In genomic region chr4:76370041-76370880, GRCm38 (mm10) we compare ENCODE assay signal across 9 mouse cellular contexts.
DNase-seq lines count a peak whose midpoint lies in the region; ATAC-seq lines count a peak whose summit lies in the region.
"Had no signal": no experiment of that assay in that cellular context is flagged by ENCODE, and none has a peak within 500 bp of the region (broad histone marks: within the 10 kb centered on the region; RNA-seq: fewer than 3 reads in every experiment).

No protein-coding gene starts in this region.

- H3K4me1 ChIP-seq in forebrain, embryonic 12.5 days: peaks cover 28% of the 10 kb centered on the region
- H3K4me1 ChIP-seq in hindbrain, embryonic 12.5 days: peaks cover 24% of the 10 kb centered on the region

- no peak overlapping the region for H3K4me2 ChIP-seq in forebrain, embryonic 12.5 days
- no peak overlapping the region for H3K4me2 ChIP-seq in hindbrain, embryonic 12.5 days (replicated peaks)

- no peaks in the 10 kb centered on the region for H3K9me3 ChIP-seq in forebrain, embryonic 12.5 days
- H3K9me3 ChIP-seq in hindbrain, embryonic 12.5 days (replicated peaks): no peaks in the 10 kb centered on the region

- no peak overlapping the region for H3K27ac ChIP-seq in forebrain, embryonic 12.5 days
- H3K27ac ChIP-seq in hindbrain, embryonic 12.5 days: no peak overlapping the region

- peak; percentile 49 to 61 for DNase-seq in right cerebral cortex, adult 2 months (ENCODE audit: low spot score in 2 of 2)
- no peak for DNase-seq in right cerebral cortex, postnatal 4 days
- DNase-seq in layer of hippocampus, adult 9-10 months (ENCODE audit: low spot score): peak; percentile 33
- DNase-seq in mesoderm, embryonic 11.5 days (ENCODE audit: low read depth, low spot score): peak; percentile 56
- DNase-seq in spleen, postnatal 4 days (ENCODE audit: low spot score in 2 of 2): no peak
- DNase-seq in thymus, postnatal 25 days: no peak

- ATAC-seq in forebrain, embryonic 12.5 days (ENCODE audit: low FRiP score): peak; percentile 69
- ATAC-seq in hindbrain, embryonic 12.5 days (ENCODE audit: low FRiP score): peak; percentile 48; the same call in 1 of the 2 replicates
- ATAC-seq: Patski had no signal

- H3K36me3 ChIP-seq in forebrain, embryonic 12.5 days (replicated peaks): no peaks in the 10 kb centered on the region
- no peaks in the 10 kb centered on the region for H3K36me3 ChIP-seq in hindbrain, embryonic 12.5 days

- WGBS in forebrain, embryonic 12.5 days: 35% methylated on average over 4 of the region's 4 CpGs
- WGBS in hindbrain, embryonic 12.5 days: 37% methylated on average over 4 of the region's 4 CpGs

- no peaks in the 10 kb centered on the region for H3K27me3 ChIP-seq in forebrain, embryonic 12.5 days
- no peaks in the 10 kb centered on the region for H3K27me3 ChIP-seq in hindbrain, embryonic 12.5 days
- H3K27me3 ChIP-seq: Patski had no signal

- H3K4me3 ChIP-seq in forebrain, embryonic 12.5 days (replicated peaks): no peak overlapping the region
- H3K4me3 ChIP-seq in hindbrain, embryonic 12.5 days: no peak overlapping the region

- H3K9ac ChIP-seq in forebrain, embryonic 12.5 days: no peak overlapping the region
- H3K9ac ChIP-seq in hindbrain, embryonic 12.5 days: no peak overlapping the region

Comparison
In these comparisons a context has a peak if more than half of its experiments do, and no peak if none do; other contexts are left out.
1. DNase-seq: peak in right cerebral cortex, adult 2 months (2 of 2), layer of hippocampus, adult 9-10 months (single experiment) and mesoderm, embryonic 11.5 days (single experiment); none in right cerebral cortex, postnatal 4 days (single experiment), spleen, postnatal 4 days (0 of 2) and thymus, postnatal 25 days (single experiment).